Mouse (Mus musculus): ENCODE data around the gene Tet3. TPM values are rescaled to one million over a fixed set of nuclear protein-coding genes. Genes with fewer than 3 reads are reported as not detected.

The Tet3 gene
- polyA plus RNA-seq, 1 experiment from 2014 or later: 7.9 TPM

- ATAC-seq: no peak
- H3K27me3 ChIP-seq (ENCODE audit: insufficient read depth, low read length): no peaks in the 10 kb centered on the region
- 45% methylated on average over 11 of the region's 11 CpGs for WGBS (ENCODE audit: insufficient replicate concordance)
- peaks cover 74% of the 10 kb centered on the region for H3K4me1 ChIP-seq (ENCODE audit: insufficient read depth)
- no peaks in the 10 kb centered on the region for H3K9me3 ChIP-seq (ENCODE audit: low read length)
- H3K36me3 ChIP-seq (replicated peaks; ENCODE audit: insufficient read depth, low read length): no peaks in the 10 kb centered on the region; the same call in 1 of the 2 replicates
- H3K9ac ChIP-seq (replicated peaks): no peak overlapping the region
- DNase-seq: no peak
- peak overlapping the region; percentile 12 for H3K4me3 ChIP-seq (ENCODE audit: low read depth, low read length)
- TF ChIP-seq CTCF (IDR thresholded peaks at IDR 0.05; ENCODE audit: low read depth): no peak
- no peak for TF ChIP-seq EP300 (IDR thresholded peaks at IDR 0.05; ENCODE audit: low read depth)
- H3K4me2 ChIP-seq (ENCODE audit: low read depth, low read length): peak overlapping the region; percentile 98
- H3K27ac ChIP-seq (ENCODE audit: low read depth): no peak overlapping the region
These were observed 5.2 kb downstream of the Tet3 start for GRCm38 (mm10) chr6:83453706-83454105.

- H3K4me1 ChIP-seq (ENCODE audit: insufficient read depth): peaks cover 79% of the 10 kb centered on the region
- TF ChIP-seq EP300 (IDR thresholded peaks at IDR 0.05; ENCODE audit: low read depth) (no peak), CTCF (IDR thresholded peaks at IDR 0.05; ENCODE audit: low read depth) (no peak)
- no peak overlapping the region for H3K4me3 ChIP-seq (ENCODE audit: low read depth, low read length)
- peak overlapping the region; percentile 30; the same call in 1 of the 2 replicates for H3K9ac ChIP-seq (replicated peaks)
- peaks cover 5% of the 10 kb centered on the region for H3K36me3 ChIP-seq (replicated peaks; ENCODE audit: insufficient read depth, low read length)
- WGBS (ENCODE audit: insufficient replicate concordance): 30% methylated on average over 9 of the region's 9 CpGs
- H3K9me3 ChIP-seq (ENCODE audit: low read length): no peaks in the 10 kb centered on the region
- H3K27me3 ChIP-seq (ENCODE audit: insufficient read depth, low read length): no peaks in the 10 kb centered on the region
- DNase-seq (no peak), ATAC-seq (no peak)
- H3K27ac ChIP-seq (ENCODE audit: low read depth): peak overlapping the region; percentile 55
- H3K4me2 ChIP-seq (ENCODE audit: low read depth, low read length): peak overlapping the region; percentile 57
These were observed 8.2 kb downstream of the Tet3 start for GRCm38 (mm10) chr6:83450451-83451303.

- Histone ChIP-seq H3K9ac (replicated peaks) (peak overlapping the region; percentile 18; the same call in 1 of the 2 replicates), H3K27ac (ENCODE audit: low read depth) (no peak overlapping the region; the same call in 1 of the 2 replicates), H3K36me3 (replicated peaks; ENCODE audit: insufficient read depth, low read length) (peaks cover 8% of the 10 kb centered on the region), H3K4me2 (ENCODE audit: low read depth, low read length) (peak overlapping the region; percentile 57; the same call in 1 of the 2 replicates), H3K4me1 (ENCODE audit: insufficient read depth) (peaks cover 70% of the 10 kb centered on the region), H3K4me3 (ENCODE audit: low read depth, low read length) (no peak overlapping the region), H3K27me3 (ENCODE audit: insufficient read depth, low read length) (no peaks in the 10 kb centered on the region), H3K9me3 (ENCODE audit: low read length) (no peaks in the 10 kb centered on the region)
- DNase-seq (no peak), ATAC-seq (no peak)
- 29% methylated on average over 3 of the region's 3 CpGs for WGBS (ENCODE audit: insufficient replicate concordance)
- TF ChIP-seq CTCF (IDR thresholded peaks at IDR 0.05; ENCODE audit: low read depth) (no peak), EP300 (IDR thresholded peaks at IDR 0.05; ENCODE audit: low read depth) (no peak)
These were observed 9.4 kb downstream of the Tet3 start for GRCm38 (mm10) chr6:83449440-83449839.

- ATAC-seq: no peak
- no peaks in the 10 kb centered on the region for H3K27me3 ChIP-seq (ENCODE audit: insufficient read depth, low read length)
- DNase-seq: no peak
- TF ChIP-seq CTCF (IDR thresholded peaks at IDR 0.05; ENCODE audit: low read depth): no peak
- TF ChIP-seq EP300 (IDR thresholded peaks at IDR 0.05; ENCODE audit: low read depth): no peak
- H3K9ac ChIP-seq (replicated peaks): no peak overlapping the region
- H3K4me3 ChIP-seq (ENCODE audit: low read depth, low read length): no peak overlapping the region
- peaks cover 70% of the 10 kb centered on the region for H3K4me1 ChIP-seq (ENCODE audit: insufficient read depth)
- H3K27ac ChIP-seq (ENCODE audit: low read depth): no peak overlapping the region
- no peaks in the 10 kb centered on the region for H3K9me3 ChIP-seq (ENCODE audit: low read length)
- H3K36me3 ChIP-seq (replicated peaks; ENCODE audit: insufficient read depth, low read length): peaks cover 8% of the 10 kb centered on the region; the same call in 1 of the 2 replicates
- H3K4me2 ChIP-seq (ENCODE audit: low read depth, low read length): no peak overlapping the region
- WGBS (ENCODE audit: insufficient replicate concordance): 40% methylated on average over 4 of the region's 4 CpGs
These were observed 10.0 kb downstream of the Tet3 start for GRCm38 (mm10) chr6:83448911-83449310.

GRCm38 (mm10) chr6:83447031-83447430, 11.9 kb downstream of the Tet3 start:
- peak overlapping the region; percentile 28; the same call in 1 of the 2 replicates for H3K4me2 ChIP-seq (ENCODE audit: low read depth, low read length)

GRCm38 (mm10) chr6:83445796-83446195, 13.1 kb downstream of the Tet3 start:
- WGBS (ENCODE audit: insufficient replicate concordance): 66% methylated on average over 2 of the region's 2 CpGs
- no peak overlapping the region for H3K27ac ChIP-seq (ENCODE audit: low read depth)
- peaks cover 8% of the 10 kb centered on the region; the same call in 1 of the 2 replicates for H3K36me3 ChIP-seq (replicated peaks; ENCODE audit: insufficient read depth, low read length)
- TF ChIP-seq CTCF (IDR thresholded peaks at IDR 0.05; ENCODE audit: low read depth): no peak
- TF ChIP-seq EP300 (IDR thresholded peaks at IDR 0.05; ENCODE audit: low read depth): no peak
- H3K27me3 ChIP-seq (ENCODE audit: insufficient read depth, low read length): no peaks in the 10 kb centered on the region
- no peak overlapping the region for H3K9ac ChIP-seq (replicated peaks)
- no peaks in the 10 kb centered on the region for H3K9me3 ChIP-seq (ENCODE audit: low read length)
- DNase-seq: no peak
- peaks cover 68% of the 10 kb centered on the region for H3K4me1 ChIP-seq (ENCODE audit: insufficient read depth)
- ATAC-seq: no peak
- no peak overlapping the region for H3K4me2 ChIP-seq (ENCODE audit: low read depth, low read length)
- H3K4me3 ChIP-seq (ENCODE audit: low read depth, low read length): no peak overlapping the region

More at GRCm38 (mm10) chr6:83447031-83447430, 11.9 kb downstream of the Tet3 start:
- ATAC-seq (peak; percentile 38; the same call in 1 of the 2 replicates), DNase-seq (no peak)
- Histone ChIP-seq H3K4me1 (ENCODE audit: insufficient read depth) (peaks cover 74% of the 10 kb centered on the region), H3K36me3 (replicated peaks; ENCODE audit: insufficient read depth, low read length) (peaks cover 8% of the 10 kb centered on the region; the same call in 1 of the 2 replicates), H3K4me3 (ENCODE audit: low read depth, low read length) (no peak overlapping the region), H3K9ac (replicated peaks) (no peak overlapping the region), H3K27ac (ENCODE audit: low read depth) (peak overlapping the region; percentile 16; the same call in 1 of the 2 replicates), H3K27me3 (ENCODE audit: insufficient read depth, low read length) (no peaks in the 10 kb centered on the region), H3K9me3 (ENCODE audit: low read length) (no peaks in the 10 kb centered on the region)
- no peak for TF ChIP-seq CTCF (IDR thresholded peaks at IDR 0.05; ENCODE audit: low read depth)
- no peak for TF ChIP-seq EP300 (IDR thresholded peaks at IDR 0.05; ENCODE audit: low read depth)
- WGBS (ENCODE audit: insufficient replicate concordance): 49% methylated on average over 7 of the region's 7 CpGs

All from liver, postnatal 0 days (tissue).